Mouse (Mus musculus) gastrocnemius, postnatal 36 days (tissue): ENCODE data around the gene Jph4. TPM values are rescaled to one million over a fixed set of nuclear protein-coding genes. Genes with fewer than 3 reads are reported as not detected.

ENCODE experiments used
- DNase-seq, 2 experiments: peaks; one replicate each; pipeline ENCODE4 v3.0.0; 2022
- intact Hi-C: fragments of 180-260 bp; cut with DNase I; formaldehyde crosslinking; loops from one replicate; pipeline ENCODE4 v1.15.1; 2025
- total RNA-seq, 2 experiments: library from RNA; stranded (reverse); gene quantifications; 2 replicates each; pipeline ENCODE4 v1.2.3; 2021

Gene Jph4
- total RNA-seq, 2 experiments from 2014 or later: 0.17 to 0.23 TPM

DNA sequence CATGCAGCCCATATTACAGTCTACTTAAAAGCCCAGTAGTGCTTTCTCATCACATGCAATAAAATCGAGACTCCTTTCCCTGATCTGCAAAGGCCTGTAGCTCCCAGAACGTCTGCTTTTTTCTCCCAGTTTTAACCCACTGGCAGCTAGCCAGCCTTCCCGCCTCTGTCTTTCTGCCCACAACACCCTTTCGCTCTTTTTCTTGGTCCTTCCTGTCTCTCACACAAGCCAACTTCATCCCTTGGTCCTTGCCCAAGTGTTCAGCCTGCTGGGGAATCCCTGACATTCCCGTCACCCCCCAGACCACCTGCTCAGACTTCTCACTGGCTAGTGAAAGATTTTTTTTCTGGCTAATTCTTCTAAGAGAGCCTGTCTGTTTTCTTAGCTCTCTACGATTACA is 40.5 kb downstream of the Jph4 start:
- no peak for DNase-seq
- intact Hi-C loops: no loop called here

DNA sequence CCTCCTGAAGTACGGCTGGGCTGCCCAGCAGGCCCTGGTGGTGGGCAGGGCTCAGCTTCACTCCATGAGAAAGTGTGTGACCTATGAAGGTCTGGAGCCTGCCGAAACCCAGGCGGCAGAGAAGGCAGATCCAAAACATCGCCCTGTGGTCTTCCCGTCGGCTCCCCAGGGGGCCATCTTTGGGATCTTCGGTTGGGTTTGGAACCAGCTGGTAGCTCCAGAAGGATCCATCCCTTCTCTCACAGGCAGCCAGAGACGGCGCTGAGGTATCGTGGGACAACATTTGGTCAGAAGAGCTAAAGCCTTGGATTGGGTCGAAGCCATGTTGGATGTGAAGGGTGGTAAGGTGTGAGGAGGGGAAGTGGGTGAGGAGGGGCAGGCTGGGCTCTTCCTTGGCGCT is 42.3 kb downstream of the Jph4 start:
- no peak for DNase-seq
- intact Hi-C loops: no loop called here

DNA sequence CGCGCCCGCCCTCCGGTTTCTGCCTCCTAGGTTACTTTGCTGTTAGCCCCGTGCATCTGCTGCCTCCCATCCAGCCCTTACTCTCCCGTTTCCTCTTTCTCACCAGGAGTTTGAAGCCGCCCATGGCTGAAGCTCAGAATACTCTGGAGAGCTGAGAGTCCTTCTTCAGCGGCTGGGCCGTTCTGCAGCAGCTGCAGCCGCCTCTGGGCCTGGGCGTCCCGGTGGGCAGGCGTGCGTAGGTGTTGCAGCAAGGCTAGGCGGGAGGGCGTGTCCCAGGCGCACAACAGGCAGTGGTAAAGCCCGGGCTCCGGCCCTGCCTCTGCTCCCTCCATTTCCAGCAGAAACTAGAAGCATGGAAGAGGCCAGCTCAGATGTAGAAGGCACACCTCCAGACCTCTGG is 45.0 kb downstream of the Jph4 start:
- DNase-seq: no peak
- intact Hi-C loops: no loop called here

DNA sequence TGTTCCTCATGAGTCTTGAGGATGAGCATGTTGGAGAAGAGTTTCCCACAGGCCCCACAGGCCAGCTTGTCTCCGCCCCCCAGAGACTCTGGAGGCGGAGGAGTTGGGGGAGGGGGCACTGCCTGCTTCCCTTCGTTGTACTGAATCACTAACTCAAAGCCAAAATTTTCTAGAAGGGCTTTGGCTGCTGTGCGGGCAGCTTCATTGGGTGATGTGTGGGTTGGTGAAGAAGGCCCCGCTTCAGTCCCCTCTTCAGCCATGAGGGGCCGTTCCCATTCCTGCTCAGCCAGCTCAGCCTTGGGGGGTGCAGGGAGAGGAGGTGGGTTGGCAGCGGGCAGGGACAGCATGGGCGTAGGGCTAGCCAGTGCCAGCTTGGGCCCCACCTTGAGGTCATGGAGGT is 50.7 kb downstream of the Jph4 start:
- intact Hi-C loops: no loop called here

DNA sequence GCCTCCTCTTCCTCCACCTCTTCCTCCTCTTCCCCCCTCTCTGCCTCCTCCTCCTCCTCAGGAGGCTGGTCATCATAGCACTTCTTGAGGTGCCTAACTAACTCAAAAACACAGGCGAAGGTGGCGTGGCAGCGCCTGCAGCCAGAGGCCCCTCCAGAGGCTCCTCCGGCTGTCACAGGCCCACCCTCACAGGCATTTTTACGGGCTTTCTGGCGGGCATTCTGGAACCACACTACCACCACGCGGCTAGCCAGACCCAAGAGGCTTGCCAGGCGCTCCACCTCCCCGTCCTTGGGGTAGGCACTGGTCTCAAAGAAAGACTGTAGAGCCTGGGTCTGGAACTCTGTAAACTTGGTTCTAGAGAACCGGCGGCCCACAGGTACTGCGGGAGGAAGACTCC is 51.3 kb downstream of the Jph4 start:
- intact Hi-C loops: no loop called here
- DNase-seq: no peak

More for the DNA sequence above, 50.7 kb downstream of the Jph4 start:
- DNase-seq: no peak

DNA sequence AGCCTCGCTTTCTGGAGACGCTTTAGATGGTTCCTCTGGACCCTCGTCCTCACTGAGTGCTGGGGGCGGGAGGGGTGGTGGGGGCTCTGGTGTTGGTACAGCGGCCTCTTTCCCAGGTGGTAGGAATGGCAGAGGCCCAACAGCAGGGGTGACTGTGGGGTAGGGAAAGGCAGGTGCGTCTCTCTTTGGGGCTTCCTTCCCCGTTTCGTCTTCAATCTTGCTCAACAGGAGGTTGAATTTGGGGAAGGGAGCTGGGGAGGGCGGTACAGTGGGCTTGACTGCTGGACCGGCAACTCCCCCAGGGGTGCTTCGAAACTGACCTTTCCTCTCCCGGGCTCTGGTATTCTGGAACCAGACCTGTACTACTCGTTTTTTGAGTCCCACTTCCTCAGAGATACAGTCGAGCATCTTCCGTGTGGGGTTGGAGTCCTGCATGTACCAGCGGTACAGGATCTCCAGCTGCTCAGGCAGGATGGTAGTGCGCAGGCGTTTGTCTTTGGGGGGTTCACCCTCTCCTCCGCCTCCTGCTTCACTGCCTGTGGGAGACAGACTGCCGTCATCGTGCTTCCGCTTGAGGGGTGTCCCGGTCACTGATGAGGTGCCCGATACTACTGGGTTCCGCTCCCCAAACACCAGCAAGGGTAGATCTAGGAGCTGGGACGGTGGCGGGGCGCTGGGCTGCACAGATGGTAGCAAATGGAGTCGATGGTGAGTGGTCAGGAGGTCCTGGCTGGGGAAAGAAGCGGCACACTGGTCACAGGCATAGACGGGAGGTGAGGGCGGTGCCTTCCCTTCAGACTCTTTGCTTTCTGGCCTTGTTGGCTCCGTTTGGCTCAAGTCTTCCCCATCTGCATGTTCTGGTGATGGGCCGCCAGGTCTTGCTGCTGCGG is 52.0 kb downstream of the Jph4 start:
- intact Hi-C loops: no loop called here
- DNase-seq: no peak

DNA sequence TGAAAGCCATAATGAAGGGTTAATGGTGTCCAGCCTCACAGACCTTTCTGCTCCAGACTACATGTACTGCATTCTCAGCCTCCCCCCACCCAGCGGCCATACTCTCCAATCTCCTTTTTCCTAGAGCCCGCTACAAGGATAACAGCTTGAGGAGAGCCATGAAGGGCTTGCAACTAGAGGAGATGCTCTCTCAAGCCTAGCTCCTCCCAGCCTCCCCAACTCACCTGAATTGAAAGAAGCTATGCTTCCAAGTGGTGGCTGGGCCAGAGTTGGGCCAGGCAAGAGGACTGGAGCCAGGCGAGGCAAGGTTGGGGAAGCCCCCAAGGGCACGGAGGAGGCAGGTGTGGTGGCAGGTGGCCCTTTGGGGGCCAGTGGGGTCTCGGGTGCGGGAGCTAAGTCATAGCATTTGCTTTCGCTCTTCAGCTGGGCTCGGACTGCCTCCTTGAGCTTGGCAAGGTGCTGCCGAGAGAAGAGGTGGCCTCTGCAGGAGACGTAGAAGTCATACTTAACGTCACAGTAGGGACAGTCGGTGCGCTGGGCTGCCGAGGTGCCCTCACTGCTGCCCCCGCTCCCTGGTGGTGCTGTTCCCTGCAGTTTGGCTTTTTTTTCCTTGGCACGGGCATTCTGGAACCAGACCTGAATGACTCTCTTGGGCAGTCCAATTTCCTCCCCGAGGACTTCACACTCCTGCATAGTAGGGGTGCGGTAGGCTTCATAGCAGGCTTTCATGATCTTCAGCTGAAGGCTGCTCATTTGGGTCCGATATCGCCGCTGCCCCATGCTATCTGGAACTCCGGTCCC is 53.0 kb downstream of the Jph4 start:
- DNase-seq: no peak
- intact Hi-C loops: no loop called here

DNA sequence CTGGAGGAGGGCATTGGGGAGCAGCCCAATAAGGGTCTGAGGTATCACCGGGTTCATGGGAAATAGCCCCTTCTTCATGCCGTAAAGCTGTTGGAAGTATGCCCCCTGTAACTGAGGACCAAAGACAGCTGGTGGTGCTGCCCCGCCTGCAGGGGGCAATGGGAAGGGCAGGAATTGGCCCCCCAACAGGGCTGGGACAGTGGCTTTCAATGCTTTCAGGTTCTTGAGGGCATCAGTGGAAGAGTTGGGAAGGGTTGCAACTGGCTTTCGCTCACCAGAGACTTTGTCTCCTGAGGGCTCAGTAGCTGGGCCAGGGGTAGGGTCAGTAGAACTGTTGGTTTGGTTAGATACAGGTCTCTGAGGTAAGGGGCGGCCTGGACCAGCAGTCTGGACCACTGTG is 53.6 kb downstream of the Jph4 start:
- intact Hi-C loops: no loop called here
- DNase-seq: no peak

DNA sequence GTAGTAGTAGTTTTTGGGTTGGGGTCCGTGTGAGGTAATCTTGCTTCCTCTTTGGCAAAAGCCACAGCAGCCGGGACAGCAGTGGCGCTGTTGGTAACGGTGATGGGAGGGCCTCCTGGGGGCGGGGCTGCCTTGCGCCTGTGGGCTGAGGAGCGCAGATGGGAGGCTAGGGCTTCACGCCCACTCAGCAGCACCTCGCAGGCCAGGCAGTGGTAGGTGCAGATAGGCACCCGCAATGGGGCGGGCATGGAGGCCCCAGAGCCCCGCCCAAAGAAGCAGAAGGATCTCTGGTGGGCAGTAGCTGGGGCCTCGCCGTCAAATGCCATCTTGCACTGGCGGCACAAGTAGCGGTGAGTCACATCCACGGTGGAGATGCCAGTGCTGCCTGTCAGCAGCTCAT is 54.1 kb downstream of the Jph4 start:
- intact Hi-C loops: no loop called here

DNA sequence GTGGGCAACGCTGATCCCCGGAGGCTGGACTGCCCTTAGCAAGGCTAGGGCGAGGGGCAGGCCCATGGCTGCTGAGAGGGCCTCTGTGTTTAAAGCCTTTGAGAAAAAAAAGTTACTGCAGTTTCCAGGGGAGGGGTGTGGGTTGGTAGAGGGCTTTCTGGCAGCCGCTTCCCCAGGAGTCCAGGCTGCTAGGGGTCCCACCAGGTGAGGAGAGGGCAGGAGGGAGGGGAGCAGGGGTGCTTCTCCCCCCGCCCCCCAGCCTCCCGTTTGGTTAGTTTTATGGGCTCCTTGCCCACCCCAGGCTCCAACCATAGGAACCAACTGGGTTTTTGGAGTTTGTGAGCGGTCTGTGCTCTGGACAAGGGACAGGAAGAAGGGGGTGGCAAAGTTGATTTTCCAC is 54.9 kb downstream of the Jph4 start:
- intact Hi-C loops: no loop called here

More for the DNA sequence above, 54.1 kb downstream of the Jph4 start:
- DNase-seq: no peak

DNA sequence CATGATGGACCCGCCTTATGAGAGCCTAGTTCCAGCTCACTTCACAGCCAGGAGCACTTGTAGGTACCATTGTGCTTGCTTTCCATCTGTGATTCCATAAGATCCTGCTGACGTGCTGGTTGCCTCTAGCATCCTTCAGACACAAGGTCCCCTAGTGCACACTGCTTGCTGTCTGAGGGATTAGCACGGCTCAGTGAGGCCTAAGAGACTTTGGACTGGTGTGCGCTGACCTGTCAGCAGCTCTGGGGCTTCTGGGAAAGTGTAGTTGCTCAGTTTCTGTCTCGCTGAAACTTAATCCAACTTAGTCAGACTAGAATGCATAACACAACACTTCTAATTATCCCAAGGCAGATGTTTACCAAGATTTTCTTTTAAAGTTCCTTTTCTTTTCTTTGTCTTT is 56.8 kb downstream of the Jph4 start:
- intact Hi-C loops: no loop called here
- no peak for DNase-seq

More for the DNA sequence above, 54.9 kb downstream of the Jph4 start:
- no peak for DNase-seq

DNA sequence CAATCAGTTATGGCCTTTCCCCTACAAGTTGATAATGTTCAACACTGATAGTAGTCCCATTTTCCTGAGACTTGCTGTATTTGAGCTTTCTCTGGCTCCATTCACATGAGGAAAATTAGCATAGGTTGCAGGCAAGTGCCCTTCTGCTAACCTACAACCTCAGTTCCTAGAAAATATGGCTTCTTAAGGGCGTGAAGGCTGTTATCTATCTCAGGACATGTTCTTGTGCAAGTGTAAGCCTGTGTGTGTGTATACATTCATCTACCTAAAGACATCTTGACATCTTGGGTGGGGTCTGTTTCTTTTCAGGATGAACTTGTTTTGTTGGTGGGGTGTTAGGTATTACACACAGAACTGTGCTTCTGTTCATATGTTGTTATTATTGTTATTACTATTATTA is 57.7 kb downstream of the Jph4 start:
- DNase-seq: no peak
- intact Hi-C loops: no loop called here

Other genes with a start within 250 kb of the Jph4 start
- gene Homez, start 246.0 kb downstream of the Jph4 start, total RNA-seq: 1 to 10 TPM; 2.6 to 4.0 TPM
- gene Ppp1r3e, start 239.4 kb downstream of the Jph4 start, total RNA-seq: 1 to 10 TPM; 2.9 to 3.0 TPM
- 10 to 100 TPM; 20.9 to 25.9 TPM for gene Bcl2l2, start 233.6 kb downstream of the Jph4 start, total RNA-seq
- gene Gm20521, start 233.5 kb downstream of the Jph4 start, total RNA-seq: not detected
- 10 to 100 TPM; 51.0 to 53.2 TPM for gene Pabpn1, start 224.4 kb downstream of the Jph4 start, total RNA-seq
- 1 to 10 TPM; 1.6 to 1.7 TPM for gene Slc22a17, start 203.8 kb downstream of the Jph4 start, total RNA-seq
- 1 to 10 TPM; 2.1 to 2.5 TPM for gene Efs, start 190.8 kb downstream of the Jph4 start, total RNA-seq
- gene Il25, start 184.2 kb downstream of the Jph4 start, total RNA-seq: not detected
- gene Cmtm5, start 180.7 kb downstream of the Jph4 start, total RNA-seq: under 1 TPM in 1 of 2 experiments, not detected in 1; 0.42 TPM
- gene Myh6, start 150.0 kb downstream of the Jph4 start, total RNA-seq: 100 to 1,000 TPM in 1 of 2 experiments, 10 to 100 TPM in 1; 40.5 to 246 TPM
- not detected for gene Gm17428, start 140.0 kb downstream of the Jph4 start, total RNA-seq
- 1,000 to 10,000 TPM in 1 of 2 experiments, 100 to 1,000 TPM in 1; 194 to 1,204 TPM for gene Myh7, start 122.3 kb downstream of the Jph4 start, total RNA-seq
- gene Ngdn, start 101.5 kb downstream of the Jph4 start, total RNA-seq: 10 to 100 TPM; 13.9 to 18.1 TPM
- gene Zfhx2, start 24.6 kb downstream of the Jph4 start, total RNA-seq: 1 to 10 TPM; 3.5 to 3.7 TPM
- 10 to 100 TPM; 10.1 to 13.6 TPM for gene Thtpa, start 22.2 kb downstream of the Jph4 start, total RNA-seq
- 1 to 10 TPM; 4.0 to 5.1 TPM for gene Ap1g2, start 10.3 kb downstream of the Jph4 start, total RNA-seq
- gene Dhrs2, start 105.1 kb upstream of the Jph4 start, total RNA-seq: not detected